Mouse (Mus musculus): ENCODE results near the gene Acsl4. TPM values are rescaled to one million over a fixed set of nuclear protein-coding genes. Genes with fewer than 3 reads are reported as not detected.

Acsl4 gene
- polyA plus RNA-seq (2012; rRNA removed): 13.9 and 14.8 TPM in 2 replicates

DNA sequence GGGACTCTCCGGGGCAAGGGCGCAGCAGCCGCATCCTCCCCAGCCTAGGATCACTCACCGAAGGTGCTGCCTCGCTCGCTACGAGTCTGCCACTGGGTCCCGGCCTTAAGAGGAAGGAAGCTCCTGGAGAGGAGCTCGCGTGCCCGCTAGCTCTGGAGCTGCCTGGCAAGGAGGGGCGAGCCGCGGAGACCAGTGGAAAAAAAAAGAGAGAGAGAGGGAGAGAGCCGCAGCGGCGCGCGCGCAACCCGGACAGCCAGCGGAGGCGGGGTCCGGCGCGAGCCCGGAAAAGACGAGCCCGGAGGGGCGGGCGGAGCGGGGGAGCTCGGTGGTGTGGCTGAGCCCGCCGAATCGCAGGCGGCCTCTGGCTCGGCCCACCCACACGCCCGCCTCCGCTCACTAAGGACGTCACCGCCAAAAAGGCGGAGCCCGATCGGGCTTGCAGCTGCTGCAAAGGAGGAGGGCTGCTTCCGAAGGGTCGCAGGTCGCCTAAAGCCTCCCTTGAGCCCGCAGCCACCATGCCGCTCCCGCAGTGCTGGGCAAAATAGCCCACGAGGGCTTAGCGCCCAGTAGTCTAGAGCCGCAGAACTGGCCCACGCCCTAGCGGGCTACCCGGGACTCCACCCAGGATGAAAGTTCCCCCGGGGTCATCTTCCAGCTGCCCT, at the start of gene Acsl4:
TSS of gene Acsl4 (minus strand) at position 289 of the 662 bp plus-strand sequence.
- peak; percentile 77 for DNase-seq (ENCODE audit: low spot score)

DNA sequence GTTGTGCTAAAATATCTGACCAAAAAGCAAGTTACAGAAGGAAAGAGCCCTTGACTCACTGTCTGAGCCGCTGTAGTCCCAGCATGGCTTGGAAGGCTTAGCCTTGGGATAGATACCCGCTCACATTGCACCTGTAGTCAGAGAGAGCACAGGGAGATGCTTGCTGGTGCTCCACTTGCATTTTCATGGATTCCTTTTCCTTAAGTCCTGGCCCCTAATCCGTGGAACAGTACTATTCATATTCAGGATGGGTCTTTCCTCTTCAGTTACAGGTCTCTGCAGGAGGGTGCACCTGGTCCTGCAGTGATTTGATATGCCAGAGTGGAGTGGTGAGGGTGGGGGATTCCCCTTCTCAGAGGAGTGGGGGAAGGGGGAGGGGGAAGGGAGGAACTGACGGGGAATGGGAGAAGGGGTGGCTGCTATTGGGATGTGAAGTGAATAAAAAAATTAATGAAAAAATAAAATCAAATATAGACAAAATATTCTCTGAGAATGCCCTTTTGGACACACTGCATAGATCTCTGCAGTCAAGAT, 47.7 kb upstream of the Acsl4 start:
- no peak for DNase-seq (ENCODE audit: low spot score)

DNA sequence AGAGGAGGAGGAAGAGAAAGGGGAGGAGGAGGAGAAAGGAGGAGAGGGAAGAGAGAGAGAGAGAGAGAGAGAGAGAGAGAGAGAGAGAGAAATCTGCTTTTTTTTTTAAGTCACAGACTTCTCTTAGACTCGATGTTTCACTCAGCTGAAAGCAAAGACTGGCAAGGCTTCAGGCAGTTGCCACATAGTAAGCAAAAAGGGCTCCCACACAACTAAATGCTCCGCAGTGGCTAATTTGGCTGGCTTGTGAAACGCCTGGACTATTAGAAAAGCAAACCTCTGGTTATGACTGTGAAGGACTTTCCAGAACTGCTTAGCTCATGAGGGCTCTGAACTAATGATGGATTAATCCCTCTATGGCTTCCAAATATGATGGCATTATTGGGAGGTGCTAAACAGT, 42.5 kb upstream of the Acsl4 start:
- no peak for DNase-seq (ENCODE audit: low spot score)

DNA sequence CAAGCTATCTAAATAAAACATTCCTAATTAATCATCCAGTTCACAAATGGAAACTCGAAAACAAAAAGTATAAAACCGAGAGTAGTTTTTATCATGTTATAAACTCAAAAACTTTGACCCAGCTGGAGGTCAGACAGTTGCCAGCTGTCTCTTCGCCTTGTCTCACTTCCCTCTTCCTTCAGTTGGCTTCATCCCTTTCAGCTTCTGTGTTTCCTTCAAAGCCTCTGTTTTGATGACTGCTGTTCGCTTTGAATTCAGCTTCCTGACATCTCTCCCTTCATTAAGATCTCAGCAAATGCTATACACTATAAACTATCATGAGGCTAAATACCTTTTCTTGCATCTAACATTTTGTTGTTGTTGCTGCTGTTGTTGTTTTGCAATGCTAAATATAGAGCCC, 36.8 kb upstream of the Acsl4 start:
- no peak for DNase-seq (ENCODE audit: low spot score)

DNA sequence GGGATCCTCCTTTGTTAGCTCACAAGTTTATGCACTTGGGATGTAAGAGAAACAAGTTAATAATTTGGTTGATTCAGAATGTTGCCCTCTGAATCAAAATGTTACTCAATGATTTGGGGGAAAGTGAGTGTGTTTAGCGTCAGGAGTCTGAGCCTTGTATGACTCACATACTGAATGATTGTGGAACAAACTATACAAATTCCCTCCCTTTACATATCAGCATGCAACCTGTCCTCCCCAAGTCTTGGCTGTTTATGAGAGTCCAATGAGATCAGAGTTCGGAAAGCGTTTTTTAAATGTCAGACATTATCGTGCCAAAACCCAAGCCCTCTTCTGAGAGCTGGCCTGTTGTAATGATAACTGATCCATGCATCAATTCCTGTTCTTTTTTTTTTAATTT, 36.3 kb upstream of the Acsl4 start:
- DNase-seq (ENCODE audit: low spot score): no peak

DNA sequence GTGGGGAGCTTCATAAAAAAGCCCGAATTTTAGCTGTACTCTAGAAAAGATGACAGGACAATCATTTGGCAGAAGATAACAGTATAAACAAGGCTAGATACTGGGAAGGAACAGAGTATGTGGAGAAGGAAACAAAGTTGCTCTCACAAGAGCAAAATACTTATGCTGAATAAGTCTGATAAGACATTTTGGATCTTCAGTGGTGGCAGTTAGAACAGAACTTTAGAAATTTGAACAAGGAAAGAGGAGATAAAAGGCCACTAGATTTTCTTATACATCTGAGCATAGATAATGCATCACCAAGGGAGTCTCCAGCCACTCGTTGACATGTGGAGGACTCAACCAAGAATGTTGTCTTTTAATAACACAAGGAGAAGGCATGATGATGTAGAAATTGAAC, 23.5 kb upstream of the Acsl4 start:
- no peak for DNase-seq (ENCODE audit: low spot score)

DNA sequence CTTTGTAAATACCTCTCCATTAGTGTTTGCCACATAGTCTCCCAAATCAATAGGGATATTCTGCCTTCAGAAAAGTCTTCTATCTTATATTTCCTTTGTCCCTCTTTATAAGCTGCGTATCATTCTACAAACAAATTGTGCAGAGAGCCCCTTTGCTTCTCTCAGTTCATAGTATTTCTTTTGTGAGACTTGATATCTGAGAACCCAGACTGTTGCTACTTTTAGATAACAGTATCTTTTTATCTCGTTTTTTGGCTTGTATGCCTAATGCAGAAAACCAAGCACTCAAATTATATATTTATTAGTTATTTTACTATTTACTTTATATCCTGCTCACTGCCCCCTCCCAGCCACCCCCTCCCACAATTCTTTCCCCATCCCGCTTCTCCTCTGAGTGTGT, 19.7 kb upstream of the Acsl4 start:
- DNase-seq (ENCODE audit: low spot score): no peak

DNA sequence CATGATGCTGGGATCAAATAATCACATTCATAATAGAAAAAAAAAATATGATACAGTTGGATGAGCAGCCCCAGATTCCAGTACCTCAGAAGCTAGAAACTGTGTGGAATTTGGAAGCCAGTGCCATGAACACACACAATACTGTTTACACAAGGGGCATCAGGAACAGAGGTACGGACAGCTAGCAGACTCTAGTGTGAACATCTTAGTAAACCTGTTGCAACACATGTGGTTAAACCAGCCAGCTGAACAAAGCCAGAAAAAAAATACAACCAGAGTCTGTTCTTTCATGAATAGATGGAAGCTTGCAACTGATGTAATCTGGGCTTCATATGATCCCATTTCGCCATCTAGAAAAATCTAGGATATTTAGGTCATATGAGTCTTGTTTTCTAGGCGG, 19.0 kb upstream of the Acsl4 start:
- DNase-seq (ENCODE audit: low spot score): no peak

DNA sequence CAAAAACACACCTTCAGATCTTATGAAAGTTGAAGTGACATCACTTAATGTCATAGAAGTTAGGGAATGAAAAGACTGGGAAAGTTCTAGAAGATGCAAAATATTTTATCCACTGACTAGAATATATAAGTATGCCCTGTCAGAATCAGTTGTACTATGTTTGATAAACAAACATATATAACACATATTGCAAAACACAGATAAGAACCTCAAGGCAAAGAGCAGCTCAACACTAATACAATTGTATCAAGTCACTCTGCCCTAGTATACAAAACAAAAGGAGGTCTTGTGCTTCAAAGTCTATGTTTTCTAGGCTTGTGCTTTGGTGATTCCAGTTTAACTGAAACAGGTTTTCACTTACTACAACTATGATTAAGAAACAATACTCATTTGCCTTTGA, 12.8 kb upstream of the Acsl4 start:
- no peak for DNase-seq (ENCODE audit: low spot score)

DNA sequence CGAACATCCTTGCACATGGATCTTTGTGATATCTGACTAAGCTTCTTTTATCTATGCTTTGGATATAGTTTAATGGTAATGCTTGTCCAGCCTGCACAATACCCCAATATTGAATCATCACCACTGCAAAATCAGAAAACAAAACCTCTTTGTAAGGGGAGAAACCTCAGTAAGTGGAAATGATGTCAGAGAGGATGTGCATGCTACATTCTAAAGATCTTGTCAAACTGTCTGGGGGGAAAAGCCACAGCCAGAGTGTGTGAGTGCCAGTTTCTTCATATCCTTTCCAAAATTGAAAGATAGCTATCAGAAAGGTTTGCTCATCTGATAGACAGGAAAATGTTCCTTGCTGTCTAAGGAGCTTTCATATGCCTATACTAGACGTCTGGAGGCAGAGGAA, 8.3 kb upstream of the Acsl4 start:
- DNase-seq (ENCODE audit: low spot score): no peak

DNA sequence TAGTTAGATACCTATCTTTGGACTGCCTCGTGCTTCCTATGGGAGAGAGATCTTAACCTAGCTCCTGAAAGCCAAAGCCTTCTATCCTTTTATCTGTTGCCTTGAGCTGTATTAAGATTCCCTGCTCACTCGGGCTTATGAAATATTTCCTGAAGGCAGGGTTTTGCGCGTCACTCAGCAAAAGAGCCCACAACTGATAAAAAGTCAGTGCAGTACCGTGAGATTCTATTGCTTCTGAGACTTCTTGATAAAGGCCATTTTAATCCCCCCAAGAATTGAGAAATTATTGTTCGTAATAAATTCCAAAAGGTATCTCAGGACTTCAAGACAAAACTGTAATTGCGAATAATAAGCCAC, 552 bp upstream of the Acsl4 start:
- DNase-seq (ENCODE audit: low spot score): no peak

DNA sequence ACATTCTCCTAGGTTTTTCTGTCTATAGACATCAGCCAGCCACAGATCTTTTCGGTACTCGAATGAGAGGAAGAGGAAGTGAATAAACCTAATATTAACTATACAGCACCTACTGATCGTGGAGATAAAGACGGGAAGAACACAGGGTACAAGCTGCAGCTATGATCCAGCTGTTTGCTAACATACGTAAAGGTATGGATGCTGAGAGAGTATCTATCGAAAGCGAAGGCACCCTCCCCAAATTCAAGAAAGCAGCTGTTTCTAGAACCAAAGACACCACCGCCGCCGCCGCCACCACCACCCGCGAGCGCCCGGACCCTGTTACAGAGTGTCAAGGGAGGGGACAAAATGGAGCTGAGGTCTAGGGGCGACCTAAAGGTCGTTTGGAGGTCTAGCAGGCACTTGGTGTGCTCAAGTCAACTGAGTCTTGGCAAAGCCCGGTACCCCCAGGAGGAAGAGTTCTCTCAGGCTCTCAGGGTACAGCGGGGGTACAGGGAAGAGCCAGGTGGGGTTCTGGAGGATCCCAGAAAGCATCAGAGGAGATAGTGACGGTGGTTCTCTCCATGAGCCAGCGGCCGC, 665 bp downstream of the Acsl4 start:
- DNase-seq (ENCODE audit: low spot score): peak; percentile 20

DNA sequence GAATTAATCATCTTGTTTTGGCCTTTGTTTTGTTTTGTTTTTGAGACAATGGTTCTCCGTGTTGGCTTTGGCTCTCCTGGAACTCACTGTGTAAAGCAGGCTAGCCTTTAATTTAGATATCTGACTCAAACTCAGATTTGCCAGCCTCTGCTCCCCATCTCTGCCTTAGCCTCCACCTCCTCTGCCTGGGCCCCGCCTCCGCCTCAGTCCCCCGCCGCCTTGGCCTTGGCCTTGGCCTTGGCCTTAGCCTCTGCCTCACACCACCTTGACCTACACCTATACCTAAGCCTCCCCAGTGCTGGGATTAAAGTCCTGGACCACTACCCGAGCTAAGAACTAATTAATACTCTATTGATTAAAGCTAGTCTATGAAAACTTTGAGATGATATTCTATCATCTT, 2.2 kb downstream of the Acsl4 start:
- DNase-seq (ENCODE audit: low spot score): no peak

DNA sequence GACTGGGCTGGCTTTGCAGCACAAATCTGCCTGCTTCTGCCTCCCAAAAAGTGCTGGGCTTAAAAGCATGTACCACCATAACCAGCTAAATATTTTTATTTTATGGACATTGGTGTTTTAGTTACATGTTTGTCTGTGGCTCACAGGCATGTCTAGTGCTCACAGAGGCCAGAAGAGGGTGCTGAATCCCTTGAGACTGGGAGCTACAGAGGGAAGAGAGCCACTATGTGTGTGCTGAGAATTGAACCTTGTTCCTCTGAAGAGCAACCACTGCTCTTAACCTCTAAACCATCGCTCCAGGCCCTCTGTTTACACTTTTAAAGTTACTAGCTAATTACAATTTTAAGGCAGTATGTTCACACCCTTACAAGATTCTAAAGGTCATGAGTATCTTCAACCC, 2.7 kb downstream of the Acsl4 start:
- DNase-seq (ENCODE audit: low spot score): no peak

DNA sequence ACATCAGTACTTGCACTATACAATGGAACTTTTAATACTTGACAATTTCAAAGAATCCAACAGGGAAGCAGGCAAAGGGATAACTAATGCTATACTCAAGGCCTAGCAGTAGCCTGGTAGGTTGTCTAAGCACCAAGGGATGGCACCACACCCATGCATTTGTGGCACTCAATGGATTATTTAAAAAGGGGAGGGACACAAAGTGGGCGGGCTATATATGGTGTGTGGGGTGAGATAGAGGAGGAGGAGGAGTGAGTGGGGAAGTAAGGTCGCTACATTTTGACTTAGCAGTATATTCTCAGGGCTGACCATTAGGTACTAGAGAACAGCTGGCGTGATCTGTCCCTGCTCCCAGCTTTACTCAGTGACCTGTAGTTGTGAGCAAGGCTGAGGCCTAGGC, 5.4 kb downstream of the Acsl4 start:
- DNase-seq (ENCODE audit: low spot score): no peak

DNA sequence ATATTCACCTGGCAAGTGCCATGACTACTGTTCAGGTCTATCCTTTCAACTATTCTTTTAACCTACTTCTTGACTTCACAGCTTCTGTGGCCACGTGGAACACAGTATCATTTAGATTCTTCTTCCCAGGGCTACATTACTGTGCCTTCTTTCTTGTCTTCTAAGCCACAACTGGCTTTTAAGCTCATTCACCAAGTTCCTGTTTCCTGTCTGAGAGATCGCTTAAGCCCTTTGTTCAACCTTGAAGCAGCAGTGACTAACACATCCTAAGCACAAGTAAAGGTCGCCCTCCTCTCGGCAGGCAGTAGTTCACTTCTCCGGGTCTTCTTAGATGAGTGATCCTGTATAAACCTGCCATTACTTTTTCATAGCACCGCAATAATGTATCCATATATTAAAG, 10.4 kb downstream of the Acsl4 start:
- DNase-seq (ENCODE audit: low spot score): no peak

DNA sequence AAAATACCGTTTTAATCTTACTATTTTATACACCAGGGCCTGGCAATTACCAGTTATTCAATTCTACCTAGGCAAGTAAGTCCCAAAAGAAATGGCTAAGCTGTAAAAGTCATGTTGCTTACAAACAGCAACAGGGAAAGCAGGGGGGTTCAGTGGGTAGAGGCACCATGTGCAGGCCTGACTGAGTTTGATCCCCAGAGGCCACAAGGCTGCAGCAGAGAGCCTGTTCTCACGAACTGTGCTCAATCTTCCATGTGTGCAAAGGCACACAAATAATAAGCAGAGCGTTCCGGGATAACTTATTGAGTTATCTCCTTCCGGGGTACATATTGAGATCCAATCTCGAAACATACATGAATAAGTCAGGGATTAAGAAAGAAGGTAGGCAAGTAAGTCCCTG, 12.3 kb downstream of the Acsl4 start:
- DNase-seq (ENCODE audit: low spot score): no peak

DNA sequence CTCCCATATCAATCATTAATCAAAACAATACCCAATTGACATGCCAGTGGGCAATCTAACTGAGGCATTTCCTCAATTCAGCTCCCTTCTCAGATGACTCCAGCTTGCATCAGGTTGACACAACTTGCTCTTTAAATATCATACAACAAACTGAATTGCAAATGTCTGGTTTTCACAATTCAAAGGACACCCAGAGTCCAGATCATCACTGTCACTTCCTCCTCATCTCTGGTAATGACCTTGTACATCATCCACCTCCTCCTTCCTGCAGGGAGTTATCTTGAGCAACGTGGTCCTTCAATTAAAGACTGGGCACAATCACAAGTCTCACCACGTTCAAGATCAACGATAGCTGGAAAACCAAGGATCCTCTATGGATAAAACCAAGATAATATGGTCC, 13.0 kb downstream of the Acsl4 start:
- DNase-seq (ENCODE audit: low spot score): no peak

DNA sequence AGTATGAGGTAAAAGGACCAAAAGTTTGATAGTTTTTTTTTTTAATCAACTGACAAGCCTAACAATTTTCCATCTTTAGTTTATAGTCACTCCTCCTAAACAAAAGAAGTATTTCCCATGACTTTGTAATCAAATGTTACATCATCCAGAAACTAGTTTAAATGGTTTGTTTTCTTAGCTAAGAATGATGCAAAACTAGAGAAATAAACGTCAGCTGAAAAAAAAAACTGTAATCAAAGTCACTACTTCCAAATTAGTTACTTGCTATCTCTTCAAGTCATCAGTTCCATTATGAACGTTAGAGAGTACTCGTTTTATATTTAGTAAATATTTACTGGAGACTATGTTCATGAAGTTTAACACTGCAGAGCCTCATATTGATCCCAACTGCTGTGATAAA, 13.6 kb downstream of the Acsl4 start:
- DNase-seq (ENCODE audit: low spot score): no peak

DNA sequence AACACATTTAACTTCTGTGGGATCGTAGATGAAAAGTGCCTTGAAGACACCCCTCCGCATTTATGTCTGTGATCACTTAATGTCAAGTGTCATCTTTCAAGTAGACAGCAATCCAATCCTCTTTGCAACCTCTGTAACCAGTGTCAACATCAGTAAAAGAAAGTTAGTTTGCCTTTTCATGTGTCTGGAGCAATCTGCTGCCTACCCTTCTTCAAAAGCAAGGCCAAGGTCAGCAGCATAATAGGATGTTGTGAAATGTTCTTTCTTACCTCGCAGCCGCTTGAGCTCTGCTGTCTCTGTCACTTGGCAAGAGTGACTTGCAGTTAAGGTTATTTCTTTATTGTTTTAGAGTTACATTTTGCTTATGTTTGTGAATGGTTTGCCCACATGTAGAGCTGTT, 14.8 kb downstream of the Acsl4 start:
- no peak for DNase-seq (ENCODE audit: low spot score)

DNA sequence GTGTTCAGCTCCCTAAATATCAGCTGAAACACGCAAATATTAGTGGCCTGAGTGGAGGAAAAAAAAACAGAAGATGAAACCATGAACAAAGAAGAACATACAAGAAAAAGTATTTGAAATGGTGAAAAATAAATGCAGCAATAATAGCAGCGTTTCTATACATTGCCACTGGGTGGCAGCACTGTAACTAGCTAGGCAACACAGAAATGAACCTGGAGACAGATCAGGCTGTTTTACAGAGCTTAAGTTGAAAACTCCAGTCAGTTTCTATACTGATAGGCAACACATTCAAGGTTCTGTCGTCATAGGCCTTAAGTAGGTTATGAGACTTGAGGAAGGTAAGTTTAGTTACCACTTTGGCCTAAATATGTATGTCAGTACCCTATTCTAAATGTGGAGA, 17.9 kb downstream of the Acsl4 start:
- DNase-seq (ENCODE audit: low spot score): no peak

DNA sequence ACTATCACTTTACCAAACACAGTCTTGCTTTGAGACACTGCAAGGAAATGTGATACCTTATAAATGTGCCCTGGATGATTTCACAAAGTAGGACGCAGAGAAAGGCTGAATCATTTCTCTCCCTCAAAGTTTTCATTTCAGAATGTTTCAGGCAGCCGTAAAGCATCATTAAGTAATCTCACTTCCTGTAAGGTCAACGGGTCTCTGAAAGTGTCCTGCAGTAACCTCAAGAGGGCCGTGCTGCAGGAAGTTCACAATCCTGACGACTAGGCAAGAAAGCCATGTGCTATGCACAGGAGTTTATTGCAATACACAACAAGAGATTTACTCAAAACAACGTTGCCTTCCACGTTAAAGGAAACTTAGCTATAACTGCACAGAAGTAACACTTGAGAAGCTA, 20.4 kb downstream of the Acsl4 start:
- no peak for DNase-seq (ENCODE audit: low spot score)

DNA sequence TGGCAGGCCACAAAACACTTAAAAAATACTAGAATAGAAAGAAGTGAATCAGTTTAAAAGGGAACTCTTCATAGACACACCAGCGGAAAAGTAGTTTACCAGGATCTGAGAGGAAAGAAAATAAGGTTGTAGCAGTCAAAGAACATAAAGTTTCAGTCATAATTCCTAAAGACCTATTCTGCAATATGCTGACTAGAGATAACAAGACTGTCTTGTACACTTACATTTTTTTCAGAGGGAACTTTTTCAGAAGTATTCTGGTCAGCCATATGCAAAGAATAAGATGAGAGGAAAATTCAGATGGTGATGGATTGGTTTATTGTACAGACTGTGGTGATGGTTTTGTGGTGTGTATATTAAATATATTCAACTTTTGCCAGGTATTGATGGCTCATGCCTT, 26.5 kb downstream of the Acsl4 start:
- no peak for DNase-seq (ENCODE audit: low spot score)

DNA sequence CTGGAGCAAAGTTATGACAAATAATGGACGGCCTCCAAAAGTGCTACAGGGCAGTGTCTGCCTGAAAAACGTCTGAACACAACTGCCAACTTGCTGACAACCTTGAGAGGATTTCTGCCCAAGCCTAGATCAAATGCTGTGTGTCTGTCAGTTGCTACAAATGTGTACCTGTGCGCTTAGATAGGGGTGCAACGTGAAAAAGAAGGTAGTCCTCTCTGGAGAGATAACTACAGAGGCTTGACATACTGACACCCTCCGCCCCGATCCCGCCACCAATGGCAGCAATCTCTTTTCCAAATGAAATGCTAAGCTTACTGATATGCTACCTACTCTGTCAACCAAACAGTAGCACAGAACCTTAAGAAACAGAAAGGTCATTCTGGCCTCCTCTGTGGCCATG, 31.3 kb downstream of the Acsl4 start:
- DNase-seq (ENCODE audit: low spot score): no peak
